Mouse (Mus musculus): ENCODE measurements around the gene Pbld1.
A peak's percentile ranks its signal among the peaks of the same experiment; 100 is the strongest.
"Not testable (repeated sequence)": the region's sequence is repeated elsewhere in the genome, so short reads cannot be mapped to it uniquely, and the experiment has no call there.

Pbld1 gene

GRCm38 (mm10) chr10:63043154-63043553 is 16.8 kb upstream of the Pbld1 start:
- no peak for DNase-seq

DNA sequence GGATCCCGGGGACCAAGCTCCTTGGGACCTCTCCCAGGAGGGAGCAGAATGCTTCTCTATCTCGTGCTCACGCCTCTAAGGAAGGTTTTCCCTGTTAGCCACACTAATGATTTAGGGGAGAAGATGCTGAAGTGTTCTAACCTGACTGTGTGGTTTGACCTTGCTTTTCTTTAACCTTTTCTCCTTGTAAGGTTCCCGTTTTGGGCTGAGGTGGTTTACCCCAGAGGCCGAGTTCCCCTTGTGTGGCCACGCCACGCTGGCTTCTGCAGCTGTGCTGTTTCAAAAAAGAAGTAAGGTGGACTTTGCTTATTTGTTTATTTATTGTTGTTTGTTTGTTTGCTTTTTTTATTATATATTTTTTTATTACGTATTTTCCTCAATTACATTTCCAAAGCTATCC is 12.2 kb upstream of the Pbld1 start:
- DNase-seq, result no peak

DNA sequence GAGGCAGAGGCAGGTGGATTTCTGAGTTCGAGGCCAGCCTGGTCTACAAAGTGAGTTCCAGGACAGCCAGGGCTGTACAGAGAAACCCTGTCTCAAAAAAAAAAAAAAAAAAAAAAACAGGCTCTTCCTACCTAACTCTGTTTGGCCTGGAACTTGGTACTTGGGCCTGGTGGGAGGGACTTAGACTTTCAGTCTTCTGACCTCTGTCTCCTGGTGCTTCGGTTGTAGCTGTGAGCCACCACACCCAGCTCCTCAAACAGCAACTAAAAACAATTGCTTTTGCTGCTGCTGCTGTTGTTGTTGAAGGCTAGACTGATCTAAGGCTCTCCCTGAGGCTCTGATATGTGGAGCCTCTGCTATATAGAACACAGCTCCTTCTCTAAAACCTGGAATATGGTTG is 10.9 kb upstream of the Pbld1 start:
- DNase-seq, result no peak

- DNase-seq, result no peak
Observed at GRCm38 (mm10) chr10:63051267-63051666, 8.7 kb upstream of the Pbld1 start.

DNA sequence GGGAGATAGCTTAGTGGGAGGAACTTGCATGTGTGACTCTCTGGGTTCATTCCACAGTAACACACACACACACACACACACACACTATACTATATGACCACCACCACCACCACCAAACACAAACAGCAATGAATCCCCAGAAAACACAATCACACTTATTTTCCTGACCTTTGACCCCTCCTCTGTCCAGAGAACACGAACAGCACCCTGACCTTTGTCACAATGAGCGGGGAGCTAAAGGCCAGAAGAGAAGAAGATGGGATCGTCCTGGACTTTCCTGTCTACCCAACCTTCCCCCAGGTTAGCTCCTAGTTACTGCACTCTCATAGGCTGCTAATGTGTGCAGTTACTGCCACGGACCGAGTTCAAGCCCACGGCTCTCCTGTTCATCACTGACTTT is 8.0 kb upstream of the Pbld1 start:
- no peak for DNase-seq

DNA sequence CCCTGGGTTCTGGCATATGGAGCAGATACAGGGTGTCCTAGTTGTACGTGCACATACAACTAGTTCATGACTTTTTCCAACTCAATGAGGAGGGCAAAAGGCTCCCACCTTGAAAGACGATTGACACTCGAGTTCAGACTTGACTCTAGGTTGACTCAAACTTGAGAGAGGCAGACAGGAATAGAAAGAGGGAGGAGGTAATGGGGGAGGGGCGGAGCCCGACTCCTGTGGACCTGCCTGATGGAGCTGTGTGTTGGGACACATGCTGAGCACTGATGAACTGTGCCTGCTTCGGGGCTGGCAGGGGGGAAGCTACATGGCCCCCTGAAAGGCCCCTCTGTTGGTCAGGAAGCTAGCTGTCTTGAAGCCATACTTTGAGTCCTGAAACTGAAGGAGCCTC is 7.0 kb upstream of the Pbld1 start:
- no peak for DNase-seq

DNA sequence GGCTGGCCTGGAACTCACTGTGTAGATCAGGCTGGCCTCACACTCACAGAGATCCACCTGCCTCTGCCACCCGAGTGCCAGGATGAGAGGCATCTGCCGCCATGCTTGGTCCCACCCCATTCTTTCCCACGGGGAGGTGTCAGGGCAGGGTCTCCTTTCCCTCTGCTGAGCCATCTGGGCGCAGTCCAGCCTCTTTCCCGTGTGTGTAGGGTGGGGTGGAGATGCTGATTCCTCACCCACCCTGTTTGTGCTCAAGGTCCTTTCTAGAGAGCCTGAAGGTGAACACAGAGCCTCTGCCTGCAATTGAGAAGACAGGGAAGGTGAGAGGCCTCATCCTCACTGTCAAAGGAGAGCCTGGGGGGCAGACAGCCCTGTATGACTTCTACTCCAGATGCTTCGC is 5.9 kb upstream of the Pbld1 start:
- DNase-seq, result not testable (repeated sequence)

DNA sequence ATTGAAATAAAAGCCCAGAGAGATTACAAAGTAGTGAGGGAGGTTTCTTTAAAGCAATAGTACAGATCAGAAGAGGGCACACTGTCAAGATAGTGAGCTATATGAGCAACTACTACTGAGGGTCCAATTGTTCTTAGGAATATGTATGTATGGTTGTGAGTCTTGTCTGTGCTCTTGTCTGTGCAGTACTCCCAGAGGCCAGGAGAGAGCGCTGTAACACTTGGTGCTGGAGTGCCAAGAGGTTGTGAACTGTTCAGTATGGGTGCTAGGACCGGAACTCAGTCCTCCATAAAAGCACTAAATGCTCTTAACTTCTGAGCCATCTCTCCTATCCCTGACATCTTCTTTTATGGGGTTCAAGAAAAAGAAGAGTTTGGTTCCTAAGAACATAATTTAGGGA is 5.4 kb upstream of the Pbld1 start:
- DNase-seq, result no peak

GRCm38 (mm10) chr10:63056966-63057750 is 2.8 kb upstream of the Pbld1 start:
- no peak for DNase-seq

GRCm38 (mm10) chr10:63060406-63060805 is 444 bp downstream of the Pbld1 start:
- DNase-seq, result no peak

DNA sequence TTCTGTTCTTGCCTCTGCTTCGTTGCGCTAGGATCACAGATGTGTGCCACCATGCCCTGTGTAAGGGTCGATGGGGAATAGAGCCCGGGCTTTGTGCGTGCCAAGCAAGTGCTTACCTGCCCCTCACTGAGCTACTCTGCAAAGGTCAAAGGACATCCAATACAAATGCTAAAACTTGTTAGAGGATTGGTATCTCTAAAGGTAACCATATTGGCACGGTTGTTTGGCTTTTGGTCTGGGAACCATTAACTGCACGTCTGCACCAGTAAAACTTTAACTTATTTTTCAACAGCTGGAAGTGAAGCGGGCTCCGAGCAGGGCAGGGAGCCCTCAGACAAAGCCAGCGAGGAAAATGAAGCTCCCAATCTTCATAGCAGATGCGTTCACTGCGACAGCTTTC is 1.3 kb downstream of the Pbld1 start:
- DNase-seq, result no peak

DNA sequence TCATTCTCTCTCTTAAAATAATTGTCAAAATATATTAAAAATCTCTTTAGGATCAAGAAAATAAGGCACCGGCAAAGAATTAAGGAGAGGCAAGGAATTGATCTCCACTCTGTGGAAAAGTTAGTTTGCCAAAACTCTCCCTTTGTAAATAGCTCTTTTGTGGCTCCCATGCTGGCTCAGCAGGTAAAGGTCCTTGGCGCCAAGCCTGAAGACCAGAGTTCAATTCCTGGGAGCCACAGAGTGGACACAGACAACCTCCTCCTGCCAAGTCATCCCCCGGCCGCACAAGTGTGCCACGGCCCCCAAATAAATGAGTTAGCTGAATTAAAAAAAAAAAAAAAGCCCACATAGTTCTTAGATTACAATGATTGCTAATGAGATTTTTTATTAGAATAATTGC is 2.7 kb downstream of the Pbld1 start:
- no peak for DNase-seq

DNA sequence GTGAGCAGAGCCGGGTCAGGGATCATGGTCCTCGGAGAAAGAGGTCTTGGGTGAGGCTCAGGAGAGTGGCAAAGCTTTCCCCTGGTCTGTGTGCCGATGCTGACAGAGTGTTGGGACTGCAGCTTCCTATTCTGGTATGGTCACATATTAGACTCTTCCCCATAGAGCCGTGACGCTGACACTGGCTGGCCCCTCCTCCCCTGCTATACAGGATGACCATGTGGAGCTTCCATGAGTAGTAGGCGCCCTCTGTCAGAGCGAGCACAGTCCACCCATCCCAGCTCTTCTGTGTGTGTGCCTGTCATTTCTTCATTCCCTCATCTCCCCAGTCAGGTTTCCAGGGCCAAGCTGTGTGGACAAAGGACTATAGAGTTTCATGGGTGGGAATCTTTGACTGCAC is 3.4 kb downstream of the Pbld1 start:
- DNase-seq, result no peak

GRCm38 (mm10) chr10:63064516-63064915 is 4.6 kb downstream of the Pbld1 start:
- no peak for DNase-seq

- DNase-seq, result no peak
Observed at GRCm38 (mm10) chr10:63065561-63065960, 5.6 kb downstream of the Pbld1 start.

DNA sequence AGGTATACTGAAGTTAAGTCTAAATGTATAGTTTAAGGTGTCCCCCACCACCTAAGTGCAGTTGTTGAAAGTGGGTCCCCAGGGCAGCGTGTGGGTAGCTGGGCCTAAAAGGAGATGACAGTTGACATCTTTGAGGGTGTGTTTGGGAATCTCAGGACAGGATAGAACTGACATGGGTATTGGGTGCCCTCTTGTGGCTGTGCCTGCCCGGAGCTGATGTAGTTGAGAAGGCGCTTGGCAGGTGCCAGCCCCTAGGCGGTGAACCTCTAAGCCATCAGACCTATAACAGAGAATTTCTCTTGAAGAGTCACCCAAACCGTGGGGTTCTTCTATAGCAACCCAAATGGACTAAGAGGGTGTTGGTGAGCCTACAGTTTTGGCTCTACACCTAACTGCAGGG is 6.0 kb downstream of the Pbld1 start:
- DNase-seq, result peak; percentile 93

DNA sequence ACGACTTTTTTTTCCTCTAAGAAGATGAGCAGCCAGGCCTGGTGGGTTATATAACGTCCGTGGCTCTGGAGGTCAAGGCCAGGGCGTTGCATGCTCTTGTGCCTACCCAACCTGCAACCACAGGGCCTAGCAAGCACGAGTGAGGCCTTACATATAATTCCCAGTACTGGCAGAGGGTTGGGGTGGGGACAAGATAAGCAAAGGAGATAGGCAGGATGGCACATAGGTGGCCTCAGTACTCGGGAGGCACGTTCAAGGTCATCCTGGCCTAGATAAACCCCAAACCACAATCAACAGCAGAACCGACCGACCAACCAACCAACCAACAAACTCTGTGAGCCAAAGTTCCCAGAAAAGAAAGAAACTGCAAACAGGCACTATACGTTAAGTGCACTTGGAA is 26.3 kb downstream of the Pbld1 start:
- no peak for DNase-seq

DNA sequence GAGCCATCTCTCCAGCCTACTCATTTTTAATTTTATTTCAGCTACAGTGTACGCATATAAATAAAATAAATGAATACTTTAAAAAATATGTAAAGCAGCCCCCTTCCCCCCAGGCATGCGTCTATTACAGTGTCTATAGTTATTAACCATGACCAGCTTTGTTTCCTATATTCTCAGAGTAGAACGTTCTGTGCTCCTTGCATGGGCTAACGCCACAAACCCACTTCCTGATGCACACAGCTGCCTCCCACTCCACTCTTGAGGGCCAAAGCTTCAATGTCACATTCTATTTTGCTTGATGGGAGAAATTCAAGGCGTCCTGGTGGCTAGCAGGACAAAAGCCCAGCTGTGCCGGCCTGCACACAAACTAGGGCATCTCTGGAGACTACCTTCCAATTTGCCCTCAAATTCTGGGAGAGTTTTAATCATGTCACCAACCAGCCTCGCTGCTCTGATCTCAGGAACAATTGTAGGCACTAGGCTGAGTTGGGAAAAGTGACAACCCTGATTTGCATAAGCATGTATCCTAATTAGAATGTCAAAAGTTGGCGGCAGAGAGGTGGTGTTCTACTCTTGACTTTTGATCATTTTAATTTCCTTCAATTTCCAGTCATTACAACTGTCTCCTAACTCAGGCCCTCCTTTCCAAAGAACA is 29.3 kb downstream of the Pbld1 start:
- peak; percentile 28 for DNase-seq

DNA sequence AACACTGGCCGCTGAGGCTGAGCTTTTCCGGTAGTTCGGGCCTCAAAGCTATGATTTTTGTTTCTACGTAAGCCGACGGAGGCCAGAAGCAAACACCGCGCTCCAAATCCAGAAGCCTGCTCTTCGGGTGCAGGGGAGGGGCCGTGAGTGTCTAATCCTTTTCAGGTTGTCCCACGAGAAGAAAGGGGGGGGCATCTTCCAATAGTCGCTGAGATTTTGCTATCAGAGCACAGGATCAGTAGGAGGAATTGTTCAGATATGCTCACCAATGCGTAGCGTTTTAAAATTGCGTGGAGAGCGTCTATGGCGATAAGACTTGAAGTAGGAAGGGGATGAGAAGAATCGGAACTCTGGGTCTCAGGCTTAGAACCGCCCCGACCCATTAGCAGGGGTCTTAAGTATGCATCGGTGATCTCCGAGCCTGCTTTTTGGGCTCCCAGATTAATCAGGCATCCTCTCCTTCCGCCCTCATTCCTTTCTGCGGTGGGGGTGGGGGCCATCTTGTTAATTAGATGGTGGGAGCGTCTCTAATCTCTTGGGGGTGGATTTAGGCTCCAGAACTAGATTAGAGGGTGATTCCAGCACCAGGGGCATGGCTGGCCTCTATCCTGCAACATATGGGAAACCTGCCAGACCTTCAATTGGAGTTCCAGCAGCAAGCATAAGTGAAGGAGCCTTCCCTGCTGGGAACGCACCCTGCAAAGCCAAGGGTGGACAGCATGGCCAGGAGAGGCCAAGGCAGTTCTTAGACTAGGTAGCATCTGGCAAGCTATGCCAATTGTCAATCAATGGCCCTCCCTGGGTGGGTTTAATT is 30.0 kb downstream of the Pbld1 start:
- peak; percentile 77 for DNase-seq

DNA sequence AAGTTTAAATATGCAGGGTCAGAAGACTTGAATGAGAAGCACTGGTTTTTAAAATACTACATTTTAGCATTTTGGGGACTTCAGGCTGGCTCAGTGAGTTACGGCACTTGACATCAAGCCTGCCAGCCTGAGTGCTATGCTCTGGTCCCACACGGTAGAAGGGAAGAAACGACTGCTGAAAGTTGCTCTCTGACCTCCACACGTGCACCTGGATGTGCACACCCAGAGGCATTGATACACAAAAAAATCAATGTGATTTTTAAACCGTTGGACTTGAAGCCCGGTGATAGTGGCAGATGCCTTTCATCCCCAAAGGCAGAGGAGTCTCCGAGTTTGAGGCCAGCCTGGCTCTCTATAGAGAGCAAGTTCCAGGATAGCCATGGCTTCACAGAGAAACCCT is 32.0 kb downstream of the Pbld1 start:
- DNase-seq, result peak; percentile 27

- DNase-seq, result peak; percentile 84
Observed at GRCm38 (mm10) chr10:63092616-63093550, 32.9 kb downstream of the Pbld1 start.

- peak; percentile 15 for DNase-seq
Observed at GRCm38 (mm10) chr10:63096757-63097156, 36.8 kb downstream of the Pbld1 start.

GRCm38 (mm10) chr10:63098191-63098590 is 38.2 kb downstream of the Pbld1 start:
- DNase-seq, result peak; percentile 46
